Mouse (Mus musculus) megakaryocyte, adult 5-6 weeks (primary cell): ENCODE measurements around the gene Fam131b. TPM values are rescaled to one million over a fixed set of nuclear protein-coding genes. Genes with fewer than 3 reads are reported as not detected.
A peak's percentile ranks its signal among the peaks of the same experiment; 100 is the strongest.

ENCODE experiments used
- ATAC-seq: 2 replicates; pipeline ENCODE4 v1.8.0; 2016; ENCODE audit warnings: mild to moderate bottlenecking, inconsistent platforms; ENCODE audit not compliant: poor library complexity, severe bottlenecking
- total RNA-seq, 2 experiments: library from RNA; stranded (forward) in 1 of 2; stranded (reverse) in 1 of 2; fragments of 153-499, 151-499 nt in 1 of 2; fragments of 221-1000, 200-1000 nt in 1 of 2; gene quantifications; 2 replicates each; pipeline versions ENCODE4 v1.2.3 to v1.2.4; 2015 to 2017

Gene Fam131b
- total RNA-seq, 2 experiments from 2014 or later = not detected

DNA sequence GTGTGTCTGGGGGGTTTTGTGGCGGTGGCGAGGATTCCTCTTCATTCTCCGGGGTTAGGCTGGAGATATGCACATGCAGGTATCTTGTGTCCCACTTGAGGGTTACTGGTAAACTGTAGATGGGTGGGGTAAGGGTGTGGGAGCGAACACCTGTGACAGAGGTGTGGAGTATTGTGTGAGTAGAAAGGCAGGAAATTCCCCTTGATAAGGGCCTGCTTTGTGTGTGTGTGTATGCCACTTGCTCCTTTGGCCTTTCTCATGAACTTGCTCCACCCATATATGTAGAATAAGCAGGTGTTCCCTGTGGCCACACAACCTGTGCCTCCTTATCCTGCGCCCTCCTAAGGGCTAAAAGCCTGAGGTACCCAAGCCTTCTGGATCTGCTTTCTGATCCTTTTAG, 32.5 kb upstream of the Fam131b start:
- ATAC-seq = no peak

DNA sequence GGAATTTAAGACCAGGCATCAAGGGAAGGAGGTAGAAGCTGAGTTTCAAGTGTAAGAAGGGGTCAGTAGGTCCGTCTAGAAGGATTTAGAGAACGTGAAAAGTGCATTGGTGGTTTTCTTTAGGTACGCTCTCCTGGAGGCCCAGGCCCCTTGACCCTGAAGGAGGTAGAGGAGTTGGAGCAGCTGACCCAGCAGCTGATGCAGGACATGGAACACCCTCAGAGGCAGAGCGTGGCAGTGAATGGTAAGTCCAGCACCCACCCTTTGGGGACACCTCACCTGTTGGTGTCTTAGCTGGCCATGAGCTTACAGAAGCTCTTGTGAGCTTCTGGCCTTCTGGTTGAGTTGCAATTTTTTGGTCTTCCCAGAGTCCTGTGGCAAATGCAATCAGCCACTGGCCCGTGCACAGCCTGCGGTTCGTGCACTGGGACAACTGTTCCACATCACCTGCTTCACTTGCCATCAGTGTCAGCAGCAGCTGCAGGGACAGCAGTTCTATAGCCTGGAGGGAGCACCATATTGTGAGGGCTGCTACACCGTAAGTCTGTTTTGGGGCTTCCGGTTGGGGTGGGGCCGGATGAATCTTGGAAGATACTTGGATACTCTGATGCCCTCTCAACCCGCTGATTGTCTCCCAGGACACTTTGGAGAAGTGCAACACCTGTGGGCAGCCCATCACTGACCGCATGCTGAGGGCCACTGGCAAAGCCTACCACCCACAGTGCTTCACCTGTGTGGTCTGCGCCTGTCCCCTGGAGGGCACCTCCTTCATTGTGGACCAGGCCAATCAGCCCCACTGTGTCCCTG, 31.6 kb upstream of the Fam131b start:
- ATAC-seq = no peak

DNA sequence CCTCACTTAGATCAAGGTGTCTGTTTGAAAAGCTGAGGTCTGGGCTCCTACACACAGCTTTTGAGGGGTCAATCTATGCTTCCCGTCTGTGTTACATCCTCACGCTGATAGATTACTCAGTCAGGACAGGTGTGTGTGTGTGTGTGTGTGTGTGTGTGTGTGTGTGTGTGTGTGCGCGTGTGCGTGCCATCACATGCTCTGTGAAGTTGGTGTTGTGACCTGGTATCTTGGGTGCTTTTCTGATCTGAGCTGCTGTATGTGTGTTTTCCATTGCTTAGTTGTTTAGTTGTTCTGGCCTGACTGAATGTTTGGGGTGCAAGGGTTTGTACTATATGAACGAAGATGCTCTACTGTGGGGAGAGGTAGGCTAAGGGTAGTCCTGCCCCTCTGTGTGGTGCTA, 30.9 kb upstream of the Fam131b start:
- ATAC-seq = no peak

DNA sequence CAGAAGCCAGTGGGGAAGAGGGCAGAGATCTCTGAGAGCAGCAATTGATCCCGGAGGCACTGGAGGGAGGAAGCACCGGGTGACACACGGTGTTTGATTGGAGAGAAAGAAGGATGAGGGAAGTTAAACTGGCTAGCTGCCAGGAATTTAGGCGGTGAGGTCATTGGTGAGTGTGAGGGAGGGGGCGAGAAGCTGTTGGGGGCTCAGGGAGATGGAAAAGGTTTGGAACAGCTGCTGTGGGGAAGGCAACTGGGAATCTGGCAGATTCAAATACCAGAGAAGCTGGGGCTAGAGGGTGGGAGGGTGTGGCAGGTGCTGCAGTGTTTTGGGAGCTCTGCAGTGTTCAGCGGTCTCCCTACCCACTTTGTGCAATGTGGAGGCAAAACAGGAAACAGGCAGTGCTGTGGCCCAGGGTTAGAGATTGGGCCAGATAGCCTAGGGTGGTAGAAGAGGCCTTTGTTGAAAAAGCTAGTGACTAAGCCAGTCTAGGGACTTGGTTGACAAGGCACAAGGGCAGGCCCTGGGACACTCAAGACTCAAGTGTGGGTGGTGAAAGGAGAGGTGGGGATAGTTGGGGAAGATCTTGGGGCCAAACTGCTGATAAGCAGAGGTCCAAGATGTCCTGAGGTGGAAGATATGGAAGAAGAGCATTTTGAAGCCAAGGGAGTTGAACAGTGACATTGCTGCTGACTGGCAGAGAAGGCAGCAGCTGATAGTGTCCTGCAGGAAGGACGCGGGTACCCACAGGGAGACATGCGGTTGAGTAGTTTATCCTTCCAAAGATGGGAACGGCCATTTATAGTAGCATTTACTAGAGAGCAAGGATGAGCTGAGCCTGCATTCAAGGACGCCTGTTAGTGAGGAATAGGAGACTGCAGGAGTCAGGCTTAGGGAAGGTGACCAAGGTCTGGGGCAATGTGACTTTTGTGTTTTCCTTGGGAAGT, 29.9 kb upstream of the Fam131b start:
- peak; percentile 17 for ATAC-seq

DNA sequence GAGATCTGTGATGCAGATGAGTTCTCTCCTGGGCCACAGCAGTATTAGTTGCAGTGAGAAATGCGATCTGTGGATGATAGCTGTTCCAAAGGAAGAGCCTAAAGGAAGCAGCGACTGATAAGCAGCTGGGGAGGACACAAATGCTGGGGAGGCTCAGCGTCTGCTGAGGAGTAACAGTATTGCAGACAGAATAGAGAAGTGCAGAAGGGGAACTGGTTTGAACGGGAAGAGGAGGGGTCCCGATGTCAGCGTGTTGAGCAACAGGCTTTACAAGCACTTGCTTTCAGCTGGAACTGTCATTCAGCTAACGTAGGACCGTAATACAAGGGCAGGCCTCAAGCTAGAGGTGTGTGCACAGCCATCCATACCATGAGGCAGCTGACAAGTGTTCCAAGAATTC, 28.7 kb upstream of the Fam131b start:
- ATAC-seq = peak; percentile 44

DNA sequence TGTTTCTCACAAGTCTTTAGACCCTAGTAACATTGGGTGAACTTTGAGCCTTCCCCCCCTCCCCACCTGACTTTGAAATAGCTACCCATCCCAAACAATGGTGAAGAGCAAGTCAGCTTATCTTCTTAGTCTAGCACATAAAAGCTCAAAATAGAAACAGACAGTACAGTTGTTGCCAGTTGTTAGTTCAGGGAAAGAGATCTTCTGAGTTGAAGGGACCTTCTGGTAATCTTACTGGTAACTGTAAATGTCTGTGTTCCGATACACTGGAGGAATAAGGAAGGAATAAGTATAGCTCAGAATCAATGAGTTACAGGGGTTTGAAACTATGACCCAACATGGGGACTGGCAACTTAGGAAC, 28.0 kb upstream of the Fam131b start:
- ATAC-seq = no peak

DNA sequence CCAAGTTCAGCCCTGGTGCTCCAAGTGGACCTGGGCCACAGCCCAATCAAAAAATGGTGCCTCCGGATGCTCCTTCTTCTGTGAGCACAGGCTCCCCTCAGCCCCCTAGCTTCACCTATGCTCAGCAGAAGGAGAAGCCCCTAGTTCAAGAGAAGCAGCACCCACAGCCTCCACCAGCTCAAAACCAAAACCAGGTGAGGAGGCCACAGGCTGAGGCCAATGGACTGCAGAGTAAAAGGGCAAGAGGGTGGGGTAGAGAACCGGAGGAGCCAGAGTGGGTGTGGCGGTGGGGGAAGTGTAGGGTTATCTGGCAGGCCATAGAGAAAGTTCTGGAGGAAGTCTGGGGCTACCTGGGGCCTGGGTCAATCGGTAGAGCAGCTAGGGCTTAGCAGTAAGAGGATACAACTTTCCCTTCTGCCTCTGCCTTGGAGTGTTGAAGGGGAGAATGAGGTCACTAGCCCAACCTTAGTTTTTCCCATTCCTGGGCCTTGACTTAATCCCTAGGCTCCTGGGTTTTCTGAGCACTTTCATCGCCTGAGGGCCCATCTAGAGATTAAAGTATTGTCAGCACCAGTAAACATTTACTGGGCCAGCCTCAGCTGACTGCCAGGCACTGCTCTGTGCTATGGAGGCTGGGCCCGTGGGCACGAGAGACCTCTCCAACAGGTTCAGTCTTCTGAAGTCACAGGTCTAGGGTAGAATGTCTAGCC, 27.5 kb upstream of the Fam131b start:
- ATAC-seq = peak; percentile 13; the same call in 1 of the 2 replicates

DNA sequence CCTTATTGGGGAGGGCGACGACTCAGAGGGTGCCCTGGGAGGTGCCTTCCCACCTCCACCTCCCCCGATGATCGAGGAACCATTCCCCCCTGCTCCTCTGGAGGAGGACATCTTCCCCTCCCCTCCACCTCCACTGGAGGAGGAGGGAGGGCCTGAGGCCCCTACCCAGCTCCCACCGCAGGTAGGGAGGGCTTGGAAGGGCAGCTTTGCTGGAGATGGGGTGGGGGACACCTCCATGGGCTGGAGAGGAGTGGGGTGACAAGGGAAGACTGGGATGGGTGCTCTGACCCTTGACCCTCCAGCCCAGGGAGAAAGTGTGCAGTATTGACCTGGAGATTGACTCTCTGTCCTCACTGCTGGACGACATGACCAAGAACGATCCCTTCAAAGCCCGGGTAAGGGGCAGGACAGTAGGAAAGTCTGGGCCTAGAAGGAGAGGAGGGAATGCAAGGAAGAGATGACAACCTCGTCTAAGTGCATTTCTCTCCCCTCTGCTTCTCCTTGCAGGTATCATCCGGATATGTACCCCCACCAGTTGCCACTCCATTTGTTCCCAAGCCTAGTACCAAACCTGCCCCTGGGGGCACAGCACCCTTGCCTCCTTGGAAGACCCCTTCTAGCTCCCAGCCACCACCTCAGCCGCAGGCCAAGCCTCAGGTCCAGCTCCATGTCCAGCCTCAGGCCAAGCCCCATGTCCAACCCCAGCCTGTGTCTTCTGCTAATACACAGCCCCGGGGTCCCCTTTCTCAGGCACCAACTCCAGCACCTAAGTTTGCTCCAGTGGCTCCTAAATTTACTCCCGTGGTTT, 26.7 kb upstream of the Fam131b start:
- ATAC-seq = no peak

DNA sequence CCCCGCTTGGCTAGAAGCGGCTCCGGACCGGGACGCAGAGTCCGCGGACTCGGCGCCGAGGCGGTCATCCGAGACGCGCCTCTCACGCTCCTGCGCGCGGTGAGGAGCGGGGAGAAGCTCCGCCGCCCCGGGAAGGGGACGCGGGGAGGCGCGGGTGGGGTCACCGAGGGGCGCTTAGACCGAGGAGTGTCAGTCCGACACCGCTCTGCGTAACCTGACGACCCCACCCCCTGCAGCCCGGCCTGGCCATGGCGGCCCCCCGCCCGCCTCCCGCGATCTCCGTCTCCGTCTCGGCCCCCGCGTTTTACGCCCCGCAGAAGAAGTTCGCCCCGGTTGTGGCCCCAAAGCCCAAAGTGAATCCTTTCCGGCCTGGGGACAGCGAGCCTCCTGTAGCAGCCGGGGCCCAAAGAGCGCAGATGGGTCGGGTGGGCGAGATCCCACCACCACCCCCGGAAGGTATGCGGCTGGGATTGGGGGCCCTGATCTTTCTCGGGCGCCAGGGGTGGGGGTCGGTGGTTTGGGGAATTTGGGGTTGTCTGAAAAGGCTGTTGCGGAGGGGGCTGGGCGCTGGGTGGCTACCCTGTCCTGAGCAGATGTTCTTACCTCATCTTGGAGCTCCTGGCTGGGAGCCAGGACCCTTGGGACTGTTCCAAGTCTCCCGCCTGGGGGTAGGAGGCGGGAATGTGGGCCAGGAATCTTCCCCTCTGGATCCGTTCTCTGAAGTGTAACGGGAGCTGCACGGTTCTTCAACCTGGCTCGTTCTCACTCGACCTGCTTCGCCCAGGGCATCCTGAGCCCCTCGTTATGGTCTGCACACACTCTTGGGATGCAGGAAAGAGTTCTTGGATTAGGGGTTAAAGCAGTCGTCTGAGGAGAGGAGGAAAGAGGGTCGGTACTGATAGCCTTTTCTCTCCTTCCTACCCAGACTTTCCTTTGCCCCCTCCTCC, 25.9 kb upstream of the Fam131b start:
- no peak for ATAC-seq

DNA sequence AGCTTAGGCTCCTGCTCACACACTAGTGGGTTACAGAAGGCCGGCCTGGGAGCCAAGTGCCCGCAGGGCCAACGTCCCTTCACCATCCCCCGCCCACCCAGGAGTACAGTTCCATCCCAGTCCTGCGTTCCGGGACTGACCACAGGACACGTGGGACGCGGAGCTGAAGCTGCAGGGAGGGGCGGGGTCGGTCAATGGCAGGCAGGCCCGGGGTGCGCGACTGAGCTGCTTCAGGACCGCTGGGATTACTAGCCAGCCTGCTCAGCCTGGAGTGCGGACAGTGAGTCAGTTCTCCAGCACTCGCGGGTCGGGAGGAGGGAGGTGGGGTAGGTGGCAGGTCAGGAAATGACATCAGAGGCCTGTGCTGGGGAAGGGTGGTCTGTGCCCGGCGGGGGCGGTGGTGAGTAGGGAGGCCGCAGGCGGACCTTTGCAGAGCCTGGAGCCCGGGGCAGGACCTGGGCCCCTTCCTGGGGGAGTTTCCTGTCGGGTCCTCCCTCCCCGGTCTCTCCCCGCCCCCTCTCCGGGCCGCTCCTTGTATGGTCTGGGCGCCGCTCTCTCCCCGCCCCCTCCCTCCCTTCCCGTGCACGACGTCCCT, 25.1 kb upstream of the Fam131b start, which contains the start of gene Zyx:
Gene Zyx, plus strand, starts transcription at position 205 of the 595 bp plus-strand sequence.
- peak; percentile 59 for ATAC-seq

DNA sequence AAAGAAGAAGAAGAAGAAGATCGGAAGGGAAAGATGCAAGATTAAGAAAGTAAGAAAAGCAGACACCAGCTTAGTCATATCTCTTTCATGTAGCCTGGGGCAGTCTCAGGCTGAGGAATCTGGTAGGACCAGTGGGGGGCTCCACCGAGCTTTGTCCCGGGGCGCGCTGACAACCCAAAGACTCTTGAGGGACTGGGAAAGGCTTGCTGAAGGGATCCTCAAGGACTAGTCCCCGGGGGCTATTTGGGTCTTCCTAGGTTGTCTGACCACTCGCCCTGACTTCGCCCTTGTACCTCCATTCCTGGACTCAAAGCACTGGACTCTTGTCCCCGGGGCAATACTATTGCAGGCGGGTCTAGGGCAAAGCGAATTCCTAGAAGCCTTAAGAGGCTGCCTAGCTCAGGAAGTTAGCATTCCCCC, 24.6 kb upstream of the Fam131b start:
- peak; percentile 20; the same call in 1 of the 2 replicates for ATAC-seq

DNA sequence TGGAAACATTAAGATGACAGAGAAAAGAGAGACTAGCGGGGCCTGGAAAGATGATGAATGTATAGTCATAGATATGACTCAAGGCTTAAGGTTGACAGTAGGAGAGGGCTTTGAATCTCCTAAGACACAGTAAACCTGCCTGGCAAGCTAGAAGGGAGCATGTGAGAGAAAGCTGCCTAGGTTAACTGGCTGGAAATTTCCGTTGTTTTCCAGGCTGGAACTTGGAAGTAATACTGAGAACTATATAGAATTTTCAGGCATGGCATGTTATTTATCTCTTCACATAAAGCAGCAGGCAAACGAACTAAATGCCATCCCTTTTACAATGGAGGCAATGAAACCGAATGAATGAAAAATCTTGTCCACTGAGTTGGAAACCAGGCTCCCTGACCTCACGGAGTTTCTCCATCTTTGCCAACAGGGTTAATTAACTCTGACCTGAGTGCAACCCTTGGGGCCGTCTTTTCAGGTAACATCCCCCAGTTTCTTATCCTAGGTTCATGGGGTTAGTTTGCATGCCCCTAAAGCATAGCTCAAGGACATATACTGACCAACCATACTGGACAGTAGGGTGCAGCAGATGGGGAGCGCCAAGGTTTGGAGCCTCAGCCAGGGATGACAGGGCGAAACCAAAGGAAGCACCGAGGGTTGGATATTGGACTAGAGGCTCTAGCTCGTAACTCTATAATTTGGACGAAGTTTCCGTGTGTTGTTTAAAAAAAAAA, 24.0 kb upstream of the Fam131b start:
- ATAC-seq = no peak

DNA sequence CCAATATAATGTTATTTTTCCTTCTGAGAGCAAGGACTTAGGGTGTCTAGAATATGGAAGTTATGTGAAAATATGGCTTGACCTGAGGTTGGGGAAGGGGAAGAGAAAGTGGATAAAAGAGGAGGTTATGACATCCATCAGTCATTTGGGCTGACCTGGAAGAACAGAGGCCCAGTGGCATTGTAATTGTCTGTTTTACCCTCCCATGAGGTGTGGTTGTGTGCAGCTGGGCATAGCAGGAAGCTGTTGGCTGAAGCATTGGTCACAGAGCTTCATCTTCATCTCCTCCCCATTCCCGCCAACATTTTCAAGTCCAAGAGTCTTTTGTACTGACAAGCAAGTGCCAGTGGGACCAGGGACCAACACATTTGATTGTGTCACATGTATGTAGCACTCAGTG, 19.8 kb upstream of the Fam131b start:
- ATAC-seq = peak; percentile 66

DNA sequence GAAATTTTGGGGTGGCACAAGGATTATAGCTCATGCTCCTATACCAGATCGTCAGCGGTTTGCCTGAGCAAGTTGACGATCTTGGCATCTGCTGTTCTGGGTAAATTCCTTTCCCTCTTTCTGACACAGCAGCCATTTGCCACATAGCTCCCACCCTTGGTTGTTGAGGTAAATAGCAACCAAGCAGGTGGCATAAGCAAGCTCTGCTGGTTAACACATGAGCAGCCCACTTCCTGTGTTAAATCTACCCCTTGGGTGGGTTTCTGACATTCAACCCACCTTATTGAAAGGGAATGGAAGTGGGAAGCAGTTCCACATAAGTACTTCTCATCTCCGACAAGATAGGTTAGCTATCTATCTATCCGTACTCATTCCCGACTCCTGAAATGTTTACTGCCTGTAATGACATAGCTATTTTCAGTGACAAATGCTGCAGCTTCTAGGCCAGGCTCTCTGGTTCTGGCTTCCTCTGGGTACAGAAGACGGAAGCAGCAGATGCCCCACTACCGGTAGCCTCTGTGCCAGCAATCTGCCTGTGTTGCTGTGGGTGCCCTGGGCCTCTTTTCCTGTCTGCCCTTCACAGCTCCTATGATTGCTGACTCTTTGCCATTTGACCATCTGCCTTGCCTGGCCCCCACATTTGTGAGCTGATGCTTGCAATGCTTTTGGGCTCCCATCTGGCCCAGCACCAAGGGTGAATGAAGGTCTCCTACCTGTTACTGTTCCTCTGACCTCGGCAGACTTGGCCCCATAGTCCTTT, 19.1 kb upstream of the Fam131b start:
- ATAC-seq = peak; percentile 73

DNA sequence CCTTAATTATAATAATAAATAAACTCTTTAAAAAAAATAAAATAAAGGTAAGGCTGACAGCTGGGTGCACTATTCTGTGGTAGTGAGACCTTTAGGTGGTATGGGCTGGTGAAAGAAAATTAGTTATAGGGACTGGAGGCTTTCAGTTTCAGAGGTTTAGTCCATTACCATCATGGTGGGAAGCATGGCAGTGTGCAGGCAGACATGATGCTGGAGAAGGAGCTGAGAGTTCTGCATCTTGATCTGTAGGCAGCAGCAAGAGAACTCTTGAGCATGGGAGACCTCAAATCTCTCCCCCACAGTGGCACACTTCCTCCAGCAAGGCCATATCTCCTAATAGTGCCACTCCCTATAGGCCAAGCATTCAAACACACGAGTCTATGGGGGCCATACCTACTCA, 17.7 kb upstream of the Fam131b start:
- no peak for ATAC-seq

DNA sequence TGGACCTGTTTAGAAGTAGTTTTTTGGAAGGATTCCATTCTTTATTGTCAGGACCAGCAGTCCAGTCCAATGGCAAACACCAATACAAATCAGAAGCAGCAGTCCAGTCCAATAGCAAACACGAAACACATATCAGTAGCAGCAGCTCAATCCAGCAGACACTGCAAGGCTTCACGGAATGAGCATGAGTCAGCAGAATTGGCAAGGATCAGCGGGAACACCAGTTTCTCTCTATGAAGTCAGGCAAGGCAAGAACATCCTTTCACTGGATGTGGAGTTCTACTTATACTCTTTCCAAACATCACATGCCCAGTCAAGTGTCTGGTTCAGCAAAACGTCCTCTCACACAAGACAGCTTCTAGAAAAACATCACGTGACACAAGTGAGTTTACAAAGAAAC, 15.5 kb upstream of the Fam131b start:
- no peak for ATAC-seq

DNA sequence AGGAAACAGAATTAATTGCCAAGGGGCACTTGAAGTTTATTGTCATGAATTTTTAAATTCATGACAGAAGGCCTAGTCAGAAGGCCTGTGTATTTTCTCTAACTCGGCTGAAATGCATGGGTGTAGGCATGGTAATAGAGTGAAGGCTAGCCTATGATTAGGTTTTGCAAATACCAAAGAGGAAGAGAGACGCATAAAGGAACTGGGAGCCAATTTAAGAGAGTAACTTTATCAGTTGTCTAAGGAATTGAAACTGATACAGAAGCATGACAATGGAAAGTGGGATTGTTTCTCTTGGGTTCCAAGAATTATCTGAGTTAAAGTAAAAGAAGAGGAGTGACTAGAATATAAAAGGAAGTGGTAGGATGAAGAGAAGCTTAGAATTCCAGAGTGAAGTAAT, 14.7 kb upstream of the Fam131b start:
- peak; percentile 54 for ATAC-seq
